Mouse (Mus musculus) lung, postnatal 0 days (tissue): ENCODE results near the gene Catsperg1. TPM values are rescaled to one million over a fixed set of nuclear protein-coding genes. Genes with fewer than 3 reads are reported as not detected.
"Not testable (repeated sequence)": the region's sequence is repeated elsewhere in the genome, so short reads cannot be mapped to it uniquely, and the experiment has no call there.

Source experiments
- ATAC-seq: fragments of 200-750 bp; cut with Nextera tagmentation; 2 replicates; pipeline ENCODE4 v1.8.0; 2017; ENCODE audit warnings: moderate library complexity
- DNase-seq: peaks from one replicate; pipeline ENCODE4 v3.0.0-alpha.2; 2016; ENCODE audit warnings: low spot score
- H3K27ac ChIP-seq: fragments of 300-500 bp; sonication (generic); 2 replicates; pipeline ENCODE4 v1.5.1; 2014; ENCODE audit warnings: antibody characterized with exemption, mild to moderate bottlenecking, low read length, mixed read lengths
- H3K27me3 ChIP-seq: fragments of 300-500 bp; sonication (generic); replicated peaks from 2 replicates; pipeline ENCODE4 v1.6.1; 2014; ENCODE audit warnings: low read length, mixed read lengths; ENCODE audit not compliant: insufficient read depth
- H3K36me3 ChIP-seq: fragments of 300-500 bp; sonication (generic); 2 replicates; pipeline ENCODE4 v1.6.1; 2014; ENCODE audit warnings: low read length, mixed read lengths; ENCODE audit not compliant: insufficient read depth
- H3K4me1 ChIP-seq: fragments of 300-500 bp; sonication (generic); 2 replicates; pipeline ENCODE4 v1.6.1; 2014; ENCODE audit warnings: antibody characterized with exemption, low read depth, low read length, mixed read lengths; ENCODE audit not compliant: insufficient read depth
- H3K4me2 ChIP-seq: fragments of 300-500 bp; sonication (generic); replicated peaks from 2 replicates; pipeline ENCODE4 v1.6.1; 2014; ENCODE audit warnings: low read depth, mild to moderate bottlenecking, low read length, moderate library complexity, mixed read lengths
- H3K4me3 ChIP-seq: fragments of 300-500 bp; sonication (generic); 2 replicates; pipeline ENCODE4 v1.5.1; 2014; ENCODE audit warnings: low read depth, low read length
- H3K9ac ChIP-seq: fragments of 300-500 bp; sonication (generic); replicated peaks from 2 replicates; pipeline ENCODE4 v1.6.1; 2014; ENCODE audit warnings: low read depth, mild to moderate bottlenecking
- H3K9me3 ChIP-seq: fragments of 300-500 bp; sonication (generic); 2 replicates; pipeline ENCODE4 v1.6.1; 2016; ENCODE audit warnings: low read length, mixed read lengths
- CTCF ChIP-seq: IDR thresholded peaks from 2 replicates; pipeline ENCODE4 v1.5.1; 2016; ENCODE audit warnings: antibody characterized with exemption, mild to moderate bottlenecking
- EP300 ChIP-seq: IDR thresholded peaks from 2 replicates; pipeline ENCODE4 v1.6.1; 2016; ENCODE audit warnings: antibody characterized with exemption, mild to moderate bottlenecking, control low read depth
- WGBS: fragments of 180-500 bp; shearing (Covaris S2); extraction: QIAGEN DNeasy Blood & Tissue Kit; methylation state at CpG from one replicate; pipeline ENCODE4 v1.1.7; 2014; 5-methylcytosine and 5-hydroxymethylcytosine counted together
- polyA plus RNA-seq: library from polyadenylated mRNA; unstranded; fragments of >200 nt; fragmentation: Nextera tagmentation; extraction: Ambion mirVana; gene quantifications from 2 replicates; pipeline ENCODE4 v1.2.1, GENCODE M21; 2015

The Catsperg1 gene
- polyA plus RNA-seq, 1 experiment from 2014 or later, result 0.81 TPM

DNA sequence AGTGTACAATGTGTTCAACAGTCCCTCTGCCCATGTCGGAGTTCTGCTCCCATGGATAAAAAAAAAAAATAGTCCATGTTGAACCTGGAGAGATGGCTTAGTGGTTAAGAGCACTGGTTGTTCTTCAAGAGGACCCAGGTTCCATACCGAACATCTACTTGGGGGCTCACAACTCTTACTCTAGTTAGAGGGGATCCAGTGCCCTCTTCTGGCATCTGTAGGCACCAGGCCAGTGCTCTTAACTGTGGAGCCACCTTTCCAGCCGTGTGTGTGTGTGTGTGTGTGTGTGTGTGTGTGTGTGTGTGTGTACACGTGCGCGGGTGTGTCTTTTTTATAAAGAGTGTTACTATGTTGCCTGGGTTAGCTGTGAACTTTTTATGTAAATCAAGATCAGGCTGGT lies 11.3 kb downstream of the Catsperg1 start:
- H3K9ac ChIP-seq, result no peak overlapping the region
- DNase-seq (no peak), ATAC-seq (no peak)
- no peak overlapping the region for H3K27ac ChIP-seq
- no peaks in the 10 kb centered on the region for H3K36me3 ChIP-seq
- TF ChIP-seq EP300 (no peak), CTCF (no peak)
- H3K4me1 ChIP-seq, result no peaks in the 10 kb centered on the region
- WGBS, result 77% methylated on average over 6 of the region's 6 CpGs
- no peak overlapping the region for H3K4me2 ChIP-seq
- H3K27me3 ChIP-seq, result no peaks in the 10 kb centered on the region
- H3K4me3 ChIP-seq, result no peak overlapping the region
- no peaks in the 10 kb centered on the region for H3K9me3 ChIP-seq

DNA sequence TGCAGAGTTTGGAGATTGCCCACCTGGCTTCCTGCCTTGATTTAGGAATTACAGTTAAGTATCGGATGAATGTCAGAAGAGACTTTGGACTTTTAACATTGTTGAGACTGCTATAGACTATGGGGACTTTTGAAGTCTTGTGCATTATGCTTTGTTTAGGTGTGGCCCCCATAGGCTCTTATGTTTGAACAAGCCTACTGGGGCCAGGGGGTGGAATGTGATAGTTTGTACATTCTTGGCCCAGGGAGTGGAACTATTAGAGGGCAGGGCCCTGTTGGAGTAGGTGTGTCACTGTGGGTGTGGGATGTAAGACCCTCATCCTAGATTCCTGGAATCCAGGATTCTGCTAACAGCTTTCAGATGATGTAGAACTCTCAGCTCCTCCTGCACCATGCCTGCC lies 19.6 kb downstream of the Catsperg1 start:
- not testable (repeated sequence) for DNase-seq, H3K9me3 ChIP-seq, H3K27ac ChIP-seq, H3K4me1 ChIP-seq, H3K36me3 ChIP-seq, H3K4me2 ChIP-seq, H3K4me3 ChIP-seq, ATAC-seq, H3K9ac ChIP-seq, H3K27me3 ChIP-seq
- WGBS, result 80% methylated on average over 1 of the region's 1 CpGs

DNA sequence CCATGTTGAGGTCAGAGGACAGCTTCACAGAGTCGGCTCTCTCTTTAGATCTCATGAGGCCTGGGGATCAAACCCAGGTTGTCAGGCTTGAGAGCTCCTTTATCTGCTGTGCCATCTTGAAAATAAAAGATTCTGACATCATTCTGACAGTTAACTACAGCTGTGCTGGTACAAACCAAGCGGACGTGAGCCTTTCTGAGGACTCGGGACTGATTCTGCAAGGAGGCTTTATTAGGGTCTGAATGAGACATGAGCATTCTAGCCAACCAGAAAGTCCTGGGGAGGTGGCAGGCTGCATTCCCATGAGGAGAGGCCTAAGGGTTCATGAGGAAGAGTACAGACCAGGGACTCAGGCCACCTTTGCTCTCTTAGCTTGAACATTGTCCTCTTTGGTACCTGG lies 32.5 kb downstream of the Catsperg1 start:
- H3K4me3 ChIP-seq, DNase-seq, H3K9me3 ChIP-seq, H3K27ac ChIP-seq, H3K4me2 ChIP-seq, ATAC-seq, H3K9ac ChIP-seq, H3K27me3 ChIP-seq, H3K4me1 ChIP-seq, H3K36me3 ChIP-seq: not testable (repeated sequence)
- 83% methylated on average over 4 of the region's 4 CpGs for WGBS

DNA sequence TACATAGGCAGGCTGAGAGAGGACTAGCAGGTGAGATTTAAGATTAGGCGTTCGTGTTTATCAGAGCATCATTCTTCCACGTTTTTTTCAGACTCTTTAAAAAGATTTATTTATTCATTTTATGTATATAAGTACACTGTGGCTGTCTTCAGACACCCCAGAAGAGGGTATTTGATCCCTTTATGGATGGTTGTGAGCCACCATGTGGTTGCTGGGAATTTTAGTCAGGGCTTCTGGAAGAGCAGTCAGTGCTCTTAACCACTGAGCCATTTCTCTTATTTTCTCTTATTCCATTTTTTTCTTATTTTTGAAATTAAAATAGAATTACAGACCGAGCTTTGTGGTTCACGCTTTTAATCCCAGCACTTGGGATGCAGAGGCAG lies 33.0 kb downstream of the Catsperg1 start:
- H3K27ac ChIP-seq, result no peak overlapping the region
- no peak for DNase-seq
- no peaks in the 10 kb centered on the region for H3K9me3 ChIP-seq
- H3K4me3 ChIP-seq, result no peak overlapping the region
- H3K27me3 ChIP-seq, result no peaks in the 10 kb centered on the region
- ATAC-seq, result no peak
- H3K9ac ChIP-seq, result no peak overlapping the region
- peaks cover 9% of the 10 kb centered on the region; the same call in 1 of the 2 replicates for H3K36me3 ChIP-seq
- peak overlapping the region; percentile 23 for H3K4me2 ChIP-seq
- WGBS, result 41% methylated on average over 5 of the region's 5 CpGs
- TF ChIP-seq EP300 (0 out of 2 replicates have a peak, but pooled peaks have one; percentile 30), CTCF (no peak)
- peaks cover 9% of the 10 kb centered on the region; the same call in 1 of the 2 replicates for H3K4me1 ChIP-seq

DNA sequence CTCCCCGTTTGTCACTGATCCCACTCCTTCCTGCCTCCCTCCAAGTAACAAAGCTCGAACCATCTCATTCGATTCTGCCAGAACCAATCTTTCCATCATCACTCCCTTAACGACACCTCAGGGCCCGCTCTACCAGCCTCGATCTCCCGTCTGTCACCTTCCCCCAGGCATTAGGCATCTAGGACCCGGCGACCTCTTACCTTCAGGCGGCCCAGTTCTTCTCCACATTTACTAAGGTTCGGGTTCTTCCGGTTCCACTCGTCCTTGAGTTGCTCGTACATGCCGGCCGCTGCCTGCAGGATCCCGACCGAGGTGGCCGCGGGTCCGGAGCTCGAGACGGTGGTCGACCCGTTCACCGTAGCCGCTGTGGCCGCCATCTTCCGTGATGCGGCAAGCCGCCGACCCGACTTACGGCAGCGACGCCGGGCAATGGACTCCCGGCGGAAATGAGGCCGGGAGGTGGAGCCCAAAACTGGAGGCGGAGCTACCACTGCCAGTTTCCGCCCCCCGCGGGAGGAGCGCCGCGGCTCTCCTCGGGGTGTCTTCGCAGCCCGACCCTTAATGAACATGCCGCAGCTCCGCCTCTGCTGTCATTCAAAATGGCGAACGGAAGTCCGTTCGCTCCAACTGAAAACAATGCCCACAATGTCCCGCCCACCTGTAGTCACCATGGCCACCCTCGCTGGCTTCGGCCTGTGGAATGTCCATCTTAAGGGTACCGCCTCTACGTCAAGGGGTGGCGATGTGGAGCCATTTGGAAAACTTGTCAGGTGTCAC lies 33.6 kb downstream of the Catsperg1 start, which contains the start of gene Psmd8:
Gene Psmd8, minus strand, starts transcription at position 625 of the 777 bp plus-strand sequence.
- peak within 1 kb of the TSS; percentile 79 for H3K4me3 ChIP-seq
- peak within 1 kb of the TSS; percentile 70 for H3K4me2 ChIP-seq
- DNase-seq (peak; percentile 99), ATAC-seq (peak; percentile 99)
- H3K27ac ChIP-seq, result peak within 1 kb of the TSS; percentile 84
- no peaks in the 10 kb centered on the region for H3K27me3 ChIP-seq
- H3K36me3 ChIP-seq, result peaks cover 14% of the 10 kb centered on the region; the same call in 1 of the 2 replicates
- TF ChIP-seq CTCF (peak; percentile 76), EP300 (peak; percentile 41; the same call in 1 of the 2 replicates)
- peak within 1 kb of the TSS; percentile 77 for H3K9ac ChIP-seq
- H3K4me1 ChIP-seq, result peaks cover 9% of the 10 kb centered on the region; the same call in 1 of the 2 replicates
- 1% methylated on average over 62 of the region's 62 CpGs for WGBS
- H3K9me3 ChIP-seq, result no peaks in the 10 kb centered on the region

DNA sequence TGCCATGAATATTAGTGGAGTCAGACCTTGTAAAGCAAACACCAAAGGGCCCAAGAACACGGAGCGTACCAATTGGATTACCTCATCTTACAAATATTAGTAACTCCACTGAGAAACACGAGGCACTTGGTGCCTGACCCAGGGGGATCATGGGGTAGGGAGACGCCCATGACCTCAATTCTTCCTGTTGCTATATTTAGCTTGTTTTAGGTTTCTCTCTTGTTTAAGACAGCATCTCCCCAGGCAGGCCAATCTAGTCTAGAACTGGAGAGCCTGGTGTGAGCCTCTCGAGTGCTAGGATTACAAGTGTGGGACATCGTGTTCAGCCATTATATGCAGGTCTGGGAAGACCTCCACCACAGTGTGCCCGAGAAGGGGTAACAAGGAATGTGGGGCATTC lies 34.5 kb downstream of the Catsperg1 start:
- H3K9ac ChIP-seq, result peak overlapping the region; percentile 77; the same call in 1 of the 2 replicates
- TF ChIP-seq CTCF (no peak), EP300 (peak; percentile 38; the same call in 1 of the 2 replicates)
- peak overlapping the region; percentile 84; the same call in 1 of the 2 replicates for H3K27ac ChIP-seq
- H3K4me3 ChIP-seq, result peak overlapping the region; percentile 79
- H3K9me3 ChIP-seq, result no peaks in the 10 kb centered on the region
- peaks cover 24% of the 10 kb centered on the region; the same call in 1 of the 2 replicates for H3K36me3 ChIP-seq
- peak overlapping the region; percentile 70 for H3K4me2 ChIP-seq
- DNase-seq (peak; percentile 81), ATAC-seq (no peak)
- WGBS, result 16% methylated on average over 7 of the region's 7 CpGs
- H3K4me1 ChIP-seq, result peaks cover 9% of the 10 kb centered on the region; the same call in 1 of the 2 replicates
- H3K27me3 ChIP-seq, result no peaks in the 10 kb centered on the region
